Mouse (Mus musculus) heart, adult 11 months (tissue): Measurements from ENCODE around the gene Bcl9l.
"Not testable (repeated sequence)": the region's sequence is repeated elsewhere in the genome, so short reads cannot be mapped to it uniquely, and the experiment has no call there.

ENCODE experiments used
- DNase-seq: peaks from one replicate; pipeline ENCODE4 v3.0.0; 2022

The Bcl9l gene

GRCm38 (mm10) chr9:44482552-44482951 is at the start of gene Bcl9l:
Gene Bcl9l (plus strand): TSS chr9:44482825.
- peak; percentile 100 for DNase-seq

- peak; percentile 94 for DNase-seq
Measured at GRCm38 (mm10) chr9:44435747-44436146, 46.9 kb upstream of the Bcl9l start.

GRCm38 (mm10) chr9:44440961-44441360 is 41.7 kb upstream of the Bcl9l start, which contains the start of gene Foxr1:
Gene Foxr1 (minus strand): TSS chr9:44441136.
- DNase-seq: no peak

- DNase-seq: not testable (repeated sequence)
Measured at GRCm38 (mm10) chr9:44444402-44445025, 38.1 kb upstream of the Bcl9l start.

- no peak for DNase-seq
Measured at GRCm38 (mm10) chr9:44450387-44450786, 32.2 kb upstream of the Bcl9l start.

- DNase-seq: peak; percentile 96
Measured at GRCm38 (mm10) chr9:44454132-44454890, 28.3 kb upstream of the Bcl9l start.

- no peak for DNase-seq
Measured at GRCm38 (mm10) chr9:44454891-44455220, 27.8 kb upstream of the Bcl9l start, which contains the start of gene Upk2. Gene Upk2 (minus strand): TSS chr9:44454976.

GRCm38 (mm10) chr9:44457035-44457742 is 25.4 kb upstream of the Bcl9l start:
- no peak for DNase-seq

GRCm38 (mm10) chr9:44461950-44462349 is 20.7 kb upstream of the Bcl9l start:
- DNase-seq: no peak

GRCm38 (mm10) chr9:44468224-44468623 is 14.4 kb upstream of the Bcl9l start:
- no peak for DNase-seq

GRCm38 (mm10) chr9:44468800-44469199 is 13.8 kb upstream of the Bcl9l start:
- DNase-seq: no peak

GRCm38 (mm10) chr9:44473184-44473583 is 9.4 kb upstream of the Bcl9l start:
- no peak for DNase-seq

GRCm38 (mm10) chr9:44474327-44474726 is 8.3 kb upstream of the Bcl9l start:
- DNase-seq: peak; percentile 98

- no peak for DNase-seq
Measured at GRCm38 (mm10) chr9:44475936-44476335, 6.7 kb upstream of the Bcl9l start.

- peak; percentile 95 for DNase-seq
Measured at GRCm38 (mm10) chr9:44477339-44478228, 5.0 kb upstream of the Bcl9l start.

- DNase-seq: no peak
Measured at GRCm38 (mm10) chr9:44478229-44478921, 4.2 kb upstream of the Bcl9l start.

- peak; percentile 99 for DNase-seq
Measured at GRCm38 (mm10) chr9:44478959-44479605, 3.5 kb upstream of the Bcl9l start.

GRCm38 (mm10) chr9:44479628-44480428 is 2.8 kb upstream of the Bcl9l start:
- peak; percentile 99 for DNase-seq

GRCm38 (mm10) chr9:44482112-44482511 is 513 bp upstream of the Bcl9l start:
- no peak for DNase-seq

GRCm38 (mm10) chr9:44483041-44483509 is 450 bp downstream of the Bcl9l start:
- no peak for DNase-seq
